Mouse (Mus musculus) hindbrain, postnatal 0 days (tissue): ENCODE measurements around the gene Atp13a2. TPM values are rescaled to one million over a fixed set of nuclear protein-coding genes. Genes with fewer than 3 reads are reported as not detected.
A peak's percentile ranks its signal among the peaks of the same experiment; 100 is the strongest.

Experiments
- ATAC-seq: fragments of 200-750 bp; cut with Nextera tagmentation; 2 replicates; pipeline ENCODE4 v1.8.0; 2017; ENCODE audit warnings: mild to moderate bottlenecking, moderate TSS enrichment, moderate library complexity
- DNase-seq: peaks from one replicate; pipeline ENCODE4 v3.0.0-alpha.2; 2015; ENCODE audit warnings: low spot score
- H3K27ac ChIP-seq: fragments of 300-500 bp; sonication (generic); 2 replicates; pipeline ENCODE4 v1.5.1; 2014; ENCODE audit warnings: mild to moderate bottlenecking
- H3K27me3 ChIP-seq: fragments of 300-500 bp; sonication (generic); 2 replicates; pipeline ENCODE4 v1.6.1; 2014; ENCODE audit warnings: low read length, mixed read lengths; ENCODE audit not compliant: insufficient read depth
- H3K36me3 ChIP-seq: fragments of 300-500 bp; sonication (generic); 2 replicates; pipeline ENCODE4 v1.6.1; 2014; ENCODE audit warnings: low read length, mixed read lengths; ENCODE audit not compliant: insufficient read depth
- H3K4me1 ChIP-seq: fragments of 300-500 bp; sonication (generic); 2 replicates; pipeline ENCODE4 v1.6.1; 2014; ENCODE audit warnings: antibody characterized with exemption, low read length, mixed read lengths; ENCODE audit not compliant: insufficient read depth
- H3K4me2 ChIP-seq: fragments of 300-500 bp; sonication (generic); 2 replicates; pipeline ENCODE4 v1.6.1; 2014; ENCODE audit warnings: low read depth, mild to moderate bottlenecking, low read length, moderate library complexity, mixed read lengths
- H3K4me3 ChIP-seq: fragments of 300-500 bp; sonication (generic); 2 replicates; pipeline ENCODE4 v1.5.1; 2014; ENCODE audit warnings: low read length
- H3K9ac ChIP-seq: fragments of 300-500 bp; sonication (generic); replicated peaks from 2 replicates; pipeline ENCODE4 v1.6.1; 2014; ENCODE audit warnings: mild to moderate bottlenecking, low read length, moderate library complexity, mixed read lengths
- H3K9me3 ChIP-seq: fragments of 300-500 bp; sonication (generic); 2 replicates; pipeline ENCODE4 v1.6.1; 2016; ENCODE audit warnings: low read length, mixed read lengths
- CTCF ChIP-seq: IDR thresholded peaks from 2 replicates; pipeline ENCODE4 v1.5.1; 2016; ENCODE audit warnings: antibody characterized with exemption, control low read depth, low read depth
- WGBS: fragments of 180-500 bp; shearing (Covaris S2); extraction: QIAGEN DNeasy Blood & Tissue Kit; methylation state at CpG from one replicate; pipeline ENCODE4 v1.1.7; 2014; 5-methylcytosine and 5-hydroxymethylcytosine counted together
- polyA plus RNA-seq: library from polyadenylated mRNA; unstranded; fragments of >200 nt; fragmentation: Nextera tagmentation; extraction: Ambion mirVana; gene quantifications from 2 replicates; pipeline ENCODE4 v1.2.1, GENCODE M21; 2015
- total RNA-seq: library from RNA; depleted of rRNA; stranded (reverse); fragments of >200 nt; gene quantifications from 2 replicates; pipeline ENCODE4 v1.2.3, GENCODE M21; 2014

Atp13a2 gene
- total and polyA plus RNA-seq, 2 experiments from 2014 or later: 166 to 435 TPM

- Histone ChIP-seq H3K27me3 (no peaks in the 10 kb centered on the region), H3K9me3 (no peaks in the 10 kb centered on the region), H3K36me3 (peaks cover 38% of the 10 kb centered on the region), H3K27ac (no peak overlapping the region), H3K4me2 (no peak overlapping the region), H3K4me3 (no peak overlapping the region), H3K4me1 (peaks cover 12% of the 10 kb centered on the region), H3K9ac (no peak overlapping the region)
- DNase-seq (peak; percentile 57), ATAC-seq (0 out of 2 replicates have a peak, but pooled peaks have one; percentile 11)
- no peak for TF ChIP-seq CTCF
- WGBS: 56% methylated on average over 8 of the region's 8 CpGs
These were observed 21.4 kb downstream of the Atp13a2 start for GRCm38 (mm10) chr4:141008028-141008427.

GRCm38 (mm10) chr4:141010118-141010517 lies 23.4 kb downstream of the Atp13a2 start, which contains the start of gene Mfap2:
Mfap2 (plus strand) TSS chr4:141010418.
- peak within 1 kb of the TSS; percentile 78 for H3K27ac ChIP-seq
- TF ChIP-seq CTCF: no peak
- DNase-seq: no peak
- H3K4me2 ChIP-seq: peak within 1 kb of the TSS; percentile 74
- no peaks in the 10 kb centered on the region for H3K27me3 ChIP-seq
- H3K9ac ChIP-seq: peak within 1 kb of the TSS; percentile 79
- ATAC-seq: no peak
- no peaks in the 10 kb centered on the region for H3K9me3 ChIP-seq
- H3K36me3 ChIP-seq: peaks cover 17% of the 10 kb centered on the region
- peak within 1 kb of the TSS; percentile 59 for H3K4me3 ChIP-seq
- WGBS: 21% methylated on average over 7 of the region's 7 CpGs
- peaks cover 12% of the 10 kb centered on the region for H3K4me1 ChIP-seq

- Histone ChIP-seq H3K4me2 (peak overlapping the region; percentile 74), H3K27me3 (no peaks in the 10 kb centered on the region), H3K9me3 (no peaks in the 10 kb centered on the region), H3K4me3 (peak overlapping the region; percentile 59), H3K4me1 (peaks cover 12% of the 10 kb centered on the region), H3K9ac (peak overlapping the region; percentile 79), H3K36me3 (peaks cover 14% of the 10 kb centered on the region), H3K27ac (peak overlapping the region; percentile 78)
- DNase-seq (peak; percentile 72), ATAC-seq (peak; percentile 74)
- TF ChIP-seq CTCF: no peak
- under 1% methylated on average over 25 of the region's 26 CpGs for WGBS
These were observed 23.9 kb downstream of the Atp13a2 start for GRCm38 (mm10) chr4:141010526-141010925.

- Histone ChIP-seq H3K9ac (peak overlapping the region; percentile 79), H3K27ac (peak overlapping the region; percentile 78), H3K4me1 (peaks cover 12% of the 10 kb centered on the region), H3K27me3 (no peaks in the 10 kb centered on the region), H3K4me2 (peak overlapping the region; percentile 74), H3K4me3 (peak overlapping the region; percentile 59), H3K9me3 (no peaks in the 10 kb centered on the region), H3K36me3 (peaks cover 16% of the 10 kb centered on the region)
- WGBS: 2% methylated on average over 17 of the region's 17 CpGs
- DNase-seq (peak; percentile 47), ATAC-seq (peak; percentile 30)
- no peak for TF ChIP-seq CTCF
These were observed 24.3 kb downstream of the Atp13a2 start for GRCm38 (mm10) chr4:141010941-141011429.

GRCm38 (mm10) chr4:141011556-141012328 lies 25.1 kb downstream of the Atp13a2 start:
- DNase-seq: peak; percentile 61
- no peaks in the 10 kb centered on the region for H3K9me3 ChIP-seq
- peak overlapping the region; percentile 54 for H3K27ac ChIP-seq
- WGBS: 21% methylated on average over 14 of the region's 14 CpGs
- peak overlapping the region; percentile 79 for H3K9ac ChIP-seq
- H3K4me3 ChIP-seq: peak overlapping the region; percentile 59
- H3K4me1 ChIP-seq: peaks cover 12% of the 10 kb centered on the region
- peak; percentile 19; the same call in 1 of the 2 replicates for ATAC-seq
- peaks cover 13% of the 10 kb centered on the region for H3K36me3 ChIP-seq
- no peak for TF ChIP-seq CTCF
- peak overlapping the region; percentile 74 for H3K4me2 ChIP-seq
- H3K27me3 ChIP-seq: no peaks in the 10 kb centered on the region

- H3K4me1 ChIP-seq: peaks cover 12% of the 10 kb centered on the region
- H3K9ac ChIP-seq: no peak overlapping the region
- no peak overlapping the region for H3K27ac ChIP-seq
These were observed 25.9 kb downstream of the Atp13a2 start for GRCm38 (mm10) chr4:141012558-141012957.

More at GRCm38 (mm10) chr4:141012558-141012957, 25.9 kb downstream of the Atp13a2 start:
- Histone ChIP-seq H3K36me3 (peaks cover 9% of the 10 kb centered on the region; the same call in 1 of the 2 replicates), H3K4me2 (no peak overlapping the region), H3K9me3 (no peaks in the 10 kb centered on the region), H3K27me3 (no peaks in the 10 kb centered on the region), H3K4me3 (no peak overlapping the region)
- no peak for TF ChIP-seq CTCF
- 52% methylated on average over 10 of the region's 10 CpGs for WGBS
- DNase-seq (no peak), ATAC-seq (no peak)
